Mouse (Mus musculus) thymus, postnatal 0 days (tissue): Measurements from ENCODE around the gene Tlr9. TPM values are rescaled to one million over a fixed set of nuclear protein-coding genes. Genes with fewer than 3 reads are reported as not detected.

Source experiments
- DNase-seq: peaks from one replicate; pipeline ENCODE4 v3.0.0-alpha.2; 2015; ENCODE audit warnings: low spot score
- polyA plus RNA-seq: library from polyadenylated mRNA; unstranded; fragments of >200 nt; fragmentation: Nextera tagmentation; extraction: Ambion mirVana; gene quantifications from 2 replicates; pipeline ENCODE4 v1.2.1, GENCODE M21; 2015

Gene Tlr9
- polyA plus RNA-seq, 1 experiment from 2014 or later, result 0.30 TPM

GRCm38 (mm10) chr9:106203990-106204851 lies 18.2 kb upstream of the Tlr9 start:
- DNase-seq, result peak; percentile 33

- no peak for DNase-seq
Measured at GRCm38 (mm10) chr9:106205713-106206290, 16.6 kb upstream of the Tlr9 start.

DNA sequence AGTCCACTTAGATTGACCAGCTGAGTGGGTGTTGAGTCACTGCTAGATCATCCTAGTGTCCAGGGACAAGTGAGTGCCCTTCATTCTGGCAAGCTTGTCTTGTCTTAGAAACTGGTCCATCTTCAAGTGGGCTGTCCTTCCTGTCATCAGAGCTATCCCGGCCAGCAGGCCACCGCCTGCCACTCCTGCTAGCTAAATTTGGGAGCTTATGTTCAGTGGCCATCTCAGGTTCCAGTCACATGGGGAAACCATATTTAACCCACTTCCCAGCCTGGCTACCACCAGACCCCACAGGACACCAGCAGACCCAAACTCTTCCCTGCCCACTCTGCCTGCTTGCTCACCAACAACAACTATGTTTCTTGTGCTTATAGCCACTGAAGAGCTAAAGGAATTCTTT lies 15.9 kb upstream of the Tlr9 start:
- DNase-seq, result no peak

- DNase-seq, result no peak
Measured at GRCm38 (mm10) chr9:106208181-106208580, 14.2 kb upstream of the Tlr9 start.

DNA sequence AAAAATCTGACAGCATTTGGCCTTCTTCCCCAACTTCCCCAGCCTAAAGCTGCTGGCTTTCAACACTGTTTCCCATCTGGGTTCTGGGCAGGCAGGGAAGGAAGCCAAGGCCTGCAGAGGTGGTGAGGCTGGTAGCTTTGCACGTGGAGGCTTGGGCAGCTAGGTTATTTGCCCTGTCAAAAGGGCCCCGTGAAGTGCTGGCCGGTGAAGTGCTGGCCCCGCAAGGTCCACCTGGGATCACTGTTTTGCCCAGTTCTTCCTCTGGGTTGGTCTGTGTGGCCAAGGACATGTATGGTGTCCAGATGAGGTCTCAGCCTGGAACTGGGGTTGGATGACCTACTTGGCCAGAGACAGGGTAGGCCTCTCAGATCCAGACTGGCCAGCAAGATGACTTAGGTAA lies 12.4 kb upstream of the Tlr9 start:
- DNase-seq, result no peak

GRCm38 (mm10) chr9:106210853-106211609 lies 11.4 kb upstream of the Tlr9 start:
- DNase-seq, result peak; percentile 79

DNA sequence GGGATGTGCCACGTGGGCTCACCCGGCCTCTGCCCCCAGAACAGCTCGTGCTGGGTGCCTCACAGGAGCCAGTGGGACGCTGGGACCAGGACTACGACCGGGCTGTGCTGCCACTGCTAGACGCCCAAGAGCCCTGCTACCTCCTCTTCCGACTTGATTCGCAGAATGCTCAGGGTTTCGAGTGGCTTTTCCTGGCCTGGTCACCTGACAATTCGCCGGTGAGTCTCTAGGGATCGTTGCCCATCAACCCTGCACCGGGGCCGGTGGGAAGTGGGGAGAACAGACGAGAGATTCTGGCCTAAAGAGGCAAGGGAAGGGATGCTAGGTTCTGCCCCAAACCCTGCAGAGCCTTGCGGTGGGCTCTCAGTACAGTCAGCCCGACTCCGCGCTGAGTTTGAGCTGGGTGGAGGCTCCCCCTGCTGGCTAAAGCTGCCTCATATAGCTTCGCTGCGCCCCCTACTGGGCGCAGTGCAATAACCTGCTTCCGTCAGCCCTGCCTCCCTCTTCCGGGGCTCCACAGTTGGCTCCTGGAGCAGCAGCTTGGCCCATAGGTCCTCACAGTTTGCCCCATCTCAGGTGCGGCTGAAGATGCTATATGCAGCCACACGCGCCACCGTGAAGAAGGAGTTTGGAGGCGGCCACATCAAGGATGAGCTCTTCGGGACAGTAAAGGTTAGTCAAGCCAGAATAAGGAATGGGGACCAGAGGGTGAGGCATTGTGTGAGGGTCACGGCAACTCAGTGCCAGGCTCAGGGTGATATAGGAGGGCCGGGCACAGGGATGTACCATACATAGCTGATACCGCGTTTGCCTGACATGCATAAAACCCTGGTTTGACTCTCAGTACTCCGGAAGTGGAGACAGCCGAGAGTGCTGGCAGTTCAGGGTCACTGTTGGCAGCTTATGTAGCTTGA lies 10.5 kb upstream of the Tlr9 start:
- DNase-seq, result peak; percentile 93

DNA sequence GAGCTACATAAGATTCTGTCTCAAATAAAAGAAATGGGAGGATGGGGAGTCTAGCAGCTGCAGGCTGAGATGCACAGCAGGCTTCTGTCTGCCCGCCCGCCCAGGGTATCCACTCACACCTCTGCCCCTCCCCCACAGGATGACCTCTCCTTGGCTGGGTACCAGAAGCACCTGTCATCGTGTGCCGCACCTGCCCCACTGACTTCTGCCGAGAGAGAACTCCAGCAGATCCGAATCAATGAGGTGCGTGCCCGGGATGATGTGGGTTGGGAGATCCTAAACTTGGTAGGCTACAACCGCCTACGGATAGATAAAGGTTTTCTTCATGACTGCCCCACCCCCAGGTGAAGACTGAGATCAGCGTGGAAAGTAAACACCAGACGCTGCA lies 9.8 kb upstream of the Tlr9 start:
- DNase-seq, result no peak

DNA sequence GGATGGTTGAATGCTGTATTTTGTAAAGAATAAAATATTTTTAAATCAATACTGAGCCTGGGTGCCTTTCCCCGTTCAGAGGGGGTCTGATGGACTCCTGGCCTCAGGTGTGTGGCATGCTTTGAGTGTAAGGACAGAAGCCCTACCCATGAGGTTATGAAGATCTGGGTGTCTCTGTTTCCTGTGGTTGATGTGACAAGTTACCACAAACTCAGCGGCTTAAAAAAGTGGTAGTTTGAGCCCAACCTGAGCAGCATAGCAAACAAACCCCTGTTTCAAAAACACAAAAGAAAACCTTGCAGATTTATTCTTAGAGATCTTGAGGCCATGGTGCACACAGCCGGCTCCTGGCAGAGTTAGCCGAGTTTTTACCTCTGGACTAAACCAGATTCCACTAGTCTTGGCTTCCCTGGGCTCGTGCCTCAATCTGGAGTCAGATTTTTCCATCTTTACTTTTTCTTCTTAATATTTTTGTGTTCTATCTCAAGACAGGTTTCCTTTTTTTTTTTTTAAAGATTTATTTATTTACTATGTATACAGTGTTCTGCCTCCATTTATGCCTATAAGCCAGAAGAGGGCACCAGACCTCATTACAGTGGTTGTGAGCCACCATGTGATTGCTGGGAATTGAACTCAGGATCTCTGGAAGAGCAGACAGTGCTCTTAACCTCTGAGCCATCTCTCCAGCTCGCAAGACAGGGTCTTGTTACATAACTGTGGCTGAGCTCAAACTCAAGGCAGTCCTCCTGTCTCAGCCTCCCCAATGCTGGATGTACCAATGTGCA lies 6.9 kb upstream of the Tlr9 start:
- DNase-seq, result peak; percentile 35

DNA sequence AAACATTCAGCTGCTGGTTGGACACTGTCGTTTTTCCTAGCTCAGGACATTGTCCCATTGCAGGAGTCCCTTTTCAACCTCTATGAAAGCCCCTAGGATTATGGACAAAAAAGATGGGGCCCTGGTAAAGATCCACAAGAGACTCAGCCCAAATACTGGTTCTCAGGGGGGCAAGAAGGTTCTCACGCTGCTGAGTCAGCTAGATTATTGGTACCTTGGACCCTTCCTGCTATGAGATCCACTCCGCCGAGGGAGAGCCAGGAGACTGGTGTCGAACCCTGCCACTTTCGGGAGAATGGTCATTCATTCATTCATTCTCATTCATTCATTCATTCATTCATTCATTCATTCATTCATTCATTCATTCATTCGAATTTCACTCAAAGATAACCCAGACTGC lies 5.4 kb upstream of the Tlr9 start:
- no peak for DNase-seq

- no peak for DNase-seq
Measured at GRCm38 (mm10) chr9:106220894-106221523, 1.4 kb upstream of the Tlr9 start.

GRCm38 (mm10) chr9:106222994-106223393 lies 596 bp downstream of the Tlr9 start:
- no peak for DNase-seq

- no peak for DNase-seq
Measured at GRCm38 (mm10) chr9:106225469-106226150, 3.2 kb downstream of the Tlr9 start.

- no peak for DNase-seq
Measured at GRCm38 (mm10) chr9:106226151-106226682, 3.8 kb downstream of the Tlr9 start.

GRCm38 (mm10) chr9:106227790-106228429 lies 5.5 kb downstream of the Tlr9 start:
- no peak for DNase-seq

GRCm38 (mm10) chr9:106230051-106230733 lies 7.8 kb downstream of the Tlr9 start:
- no peak for DNase-seq

DNA sequence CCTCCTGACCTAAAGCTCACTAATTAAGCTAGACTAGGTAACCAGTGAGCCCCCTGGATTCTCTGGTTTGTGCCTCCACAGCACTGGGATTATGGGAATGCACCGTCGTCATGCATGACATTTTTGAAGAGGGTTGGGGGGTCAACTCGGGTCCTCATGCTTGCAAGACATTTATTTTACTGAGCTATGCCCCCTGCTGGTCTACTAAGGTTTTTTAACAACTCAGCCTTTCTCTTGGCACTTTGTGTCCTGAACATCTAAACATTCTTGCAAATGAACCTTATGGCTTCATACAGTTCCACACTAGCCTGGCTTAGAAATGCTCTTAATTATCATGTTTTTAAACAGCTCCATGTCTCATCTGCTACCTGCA lies 8.3 kb downstream of the Tlr9 start:
- no peak for DNase-seq

DNA sequence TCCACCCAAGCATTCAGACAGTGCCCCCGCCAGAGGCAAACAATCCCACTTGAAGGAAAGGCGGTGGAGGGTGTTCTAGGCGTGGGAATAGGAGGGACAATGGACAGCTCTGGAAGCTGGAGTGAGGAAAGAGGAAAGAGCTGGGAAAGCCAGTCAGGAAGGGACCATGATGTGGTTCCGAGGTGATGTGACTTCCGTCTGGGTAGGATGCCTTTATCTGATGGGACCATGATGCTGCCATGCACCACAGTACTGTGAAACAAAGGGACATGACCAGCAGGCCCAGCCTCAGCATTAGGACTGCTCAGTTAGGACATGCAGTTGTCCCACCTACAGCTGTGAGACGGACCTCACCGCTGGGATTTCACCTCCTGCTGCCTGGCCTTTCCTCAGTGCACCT lies 8.8 kb downstream of the Tlr9 start:
- DNase-seq, result no peak
